9 mouse cellular contexts compared by ENCODE assay signal in genomic region chr8:124286461-124287124, GRCm38 (mm10). TPM values are rescaled to one million over a fixed set of nuclear protein-coding genes. Genes with fewer than 3 reads are reported as not detected.
DNase-seq lines count a peak whose midpoint lies in the region; ATAC-seq and TF ChIP-seq lines count a peak whose summit lies in the region.
"Had no signal": no experiment of that assay in that cellular context is flagged by ENCODE, and none has a peak within 500 bp of the region (broad histone marks: within the 10 kb centered on the region; RNA-seq: fewer than 3 reads in every experiment).

No protein-coding gene starts in this region.

- H3K36me3 ChIP-seq in kidney, adult 2 months (ENCODE audit: control insufficient read depth, insufficient read depth, low read length) = no peaks in the 10 kb centered on the region
- no peaks in the 10 kb centered on the region for H3K36me3 ChIP-seq in hindbrain, embryonic 15.5 days
- H3K36me3 ChIP-seq in neural tube, embryonic 11.5 days (ENCODE audit: control insufficient read depth, insufficient read depth, low read length) = no peaks in the 10 kb centered on the region
- H3K36me3 ChIP-seq: lung, embryonic 15.5 days had no signal

- H3K4me1 ChIP-seq in kidney, adult 2 months (ENCODE audit: control insufficient read depth, insufficient read depth, low read length) = peaks cover 38% of the 10 kb centered on the region
- H3K4me1 ChIP-seq in hindbrain, embryonic 15.5 days (replicated peaks) = peaks cover 58% of the 10 kb centered on the region
- H3K4me1 ChIP-seq in neural tube, embryonic 11.5 days (ENCODE audit: control insufficient read depth, insufficient read depth, low read length) = peaks cover 53% of the 10 kb centered on the region

- H3K27me3 ChIP-seq in kidney, adult 2 months (replicated peaks; ENCODE audit: control insufficient read depth, insufficient read depth, low read length) = no peaks in the 10 kb centered on the region
- no peaks in the 10 kb centered on the region for H3K27me3 ChIP-seq in hindbrain, embryonic 15.5 days
- H3K27me3 ChIP-seq in neural tube, embryonic 11.5 days (ENCODE audit: control insufficient read depth, insufficient read depth, low read length) = no peaks in the 10 kb centered on the region
- H3K27me3 ChIP-seq: lung, embryonic 15.5 days had no signal

- H3K9me3 ChIP-seq in hindbrain, embryonic 15.5 days = no peaks in the 10 kb centered on the region
- H3K9me3 ChIP-seq in neural tube, embryonic 11.5 days (ENCODE audit: control insufficient read depth, low read length) = no peaks in the 10 kb centered on the region
- H3K9me3 ChIP-seq: lung, embryonic 15.5 days had no signal

- H3K27ac ChIP-seq in kidney, adult 2 months (ENCODE audit: insufficient read depth, low read depth, low read length) = no peak overlapping the region
- H3K27ac ChIP-seq in hindbrain, embryonic 15.5 days (replicated peaks) = peak overlapping the region; percentile 75
- H3K27ac ChIP-seq in neural tube, embryonic 11.5 days (ENCODE audit: low read depth, low read length) = peak overlapping the region; percentile 97
- H3K27ac ChIP-seq: lung, embryonic 15.5 days had no signal

- DNase-seq in kidney, adult 2 months = peak; percentile 26
- DNase-seq in kidney, postnatal 4 days = no peak
- peak; percentile 38 for DNase-seq in ZHBTc4 (ENCODE audit: low read depth, low spot score)
- DNase-seq in neural tube, embryonic 11.5 days (ENCODE audit: low spot score) = peak; percentile 64
- no peak for DNase-seq in cerebellum, adult 11 months
- no peak for DNase-seq in adrenal gland, postnatal 14 days

- no peak for ATAC-seq in hindbrain, embryonic 15.5 days (ENCODE audit: low FRiP score, low read depth)
- no peak for ATAC-seq in neural tube, embryonic 11.5 days (ENCODE audit: insufficient read depth, low FRiP score, low TSS enrichment)
- no peak for ATAC-seq in granulocyte monocyte progenitor cell, adult 5-6 weeks (replicated peaks; ENCODE audit: poor library complexity, severe bottlenecking)

- H3K4me3 ChIP-seq in kidney, adult 2 months (ENCODE audit: insufficient read depth, low read depth, low read length) = no peak overlapping the region
- H3K4me3 ChIP-seq in hindbrain, embryonic 15.5 days = no peak overlapping the region
- no peak overlapping the region for H3K4me3 ChIP-seq in neural tube, embryonic 11.5 days (ENCODE audit: low read depth, low read length)
- H3K4me3 ChIP-seq: lung, embryonic 15.5 days had no signal

- no peak for TF ChIP-seq POLR2A in kidney, adult 2 months (IDR thresholded peaks at IDR 0.05; ENCODE audit: low read depth, low read length)

- no peak overlapping the region for H3K9ac ChIP-seq in hindbrain, embryonic 15.5 days
- H3K9ac ChIP-seq in neural tube, embryonic 11.5 days (ENCODE audit: low read length) = 0 out of 2 replicates have a peak overlapping the region, but pooled peaks have one; percentile 26
- H3K9ac ChIP-seq: lung, embryonic 15.5 days had no signal

- TF ChIP-seq CTCF in kidney, adult 2 months (conservative IDR thresholded peaks at IDR 0.05; ENCODE audit: insufficient read depth, insufficient read length, low read depth, low read length) = peak; percentile 50

- H3K4me2 ChIP-seq in hindbrain, embryonic 15.5 days = no peak overlapping the region
- H3K4me2 ChIP-seq in neural tube, embryonic 11.5 days (ENCODE audit: low read depth) = no peak overlapping the region
- H3K4me2 ChIP-seq: lung, embryonic 15.5 days had no signal

- WGBS in kidney, adult 2 months = 78% methylated on average over 4 of the region's 4 CpGs
- 59% methylated on average over 4 of the region's 4 CpGs for WGBS in hindbrain, embryonic 15.5 days
- WGBS in neural tube, embryonic 11.5 days = 75% methylated on average over 4 of the region's 4 CpGs

RNA-seq across cellular contexts. Expression of gene Galnt2, which starts 55.4 kb away (rescaled TPM):
- polyA plus RNA-seq in kidney, adult 2 months (2012; rRNA removed) = 17.0 and 22.5 TPM in 2 replicates
- polyA plus RNA-seq in hindbrain, embryonic 15.5 days (2015; fragmentation: Nextera tagmentation; extraction: Ambion mirVana) = 63.2 and 63.7 TPM in 2 replicates
- polyA plus RNA-seq in neural tube, embryonic 11.5 days (2014; fragmentation: Nextera tagmentation; extraction: Ambion mirVana) = 89.6 and 92.4 TPM in 2 replicates
- total RNA-seq in adrenal gland, postnatal 14 days (2021) = 45.4 and 57.5 TPM in 2 replicates
- total RNA-seq in granulocyte monocyte progenitor cell, adult 5-6 weeks (2014; fragmentation: Nextera tagmentation) = 25.6 and 48.0 TPM in 2 replicates
- total RNA-seq in granulocyte monocyte progenitor cell, adult 5-6 weeks (2017) = 20.4 and 32.7 TPM in 2 replicates

Comparison
In these comparisons a context has a peak if more than half of its experiments do, and no peak if none do; other contexts are left out.
1. DNase-seq: peak in kidney, adult 2 months (single experiment), ZHBTc4 (single experiment) and neural tube, embryonic 11.5 days (single experiment); none in kidney, postnatal 4 days (0 of 2), cerebellum, adult 11 months (single experiment) and adrenal gland, postnatal 14 days (single experiment).